In genomic region chr5:107360054-107360730, GRCm38 (mm10) we compare ENCODE assay signal across 8 mouse cellular contexts. TPM values are rescaled to one million over a fixed set of nuclear protein-coding genes. Genes with fewer than 3 reads are reported as not detected.
DNase-seq lines count a peak whose midpoint lies in the region; ATAC-seq and TF ChIP-seq lines count a peak whose summit lies in the region.

No protein-coding gene starts in this region.

- no peak for TF ChIP-seq CTCF in intestine, postnatal 0 days (IDR thresholded peaks at IDR 0.05; ENCODE audit: low read depth)

- H3K27me3 ChIP-seq in neural tube, embryonic 11.5 days (ENCODE audit: control insufficient read depth, insufficient read depth, low read length): no peaks in the 10 kb centered on the region
- no peaks in the 10 kb centered on the region for H3K27me3 ChIP-seq in intestine, postnatal 0 days (replicated peaks; ENCODE audit: control insufficient read depth, insufficient read depth, low read length)
- H3K27me3 ChIP-seq in myocyte (ENCODE audit: control insufficient read depth, insufficient read depth, insufficient read length): no peaks in the 10 kb centered on the region

- no peaks in the 10 kb centered on the region for H3K79me2 ChIP-seq in myocyte (ENCODE audit: control insufficient read depth, insufficient read depth)

- ATAC-seq in neural tube, embryonic 11.5 days (ENCODE audit: insufficient read depth, low FRiP score, low TSS enrichment): no peak
- no peak for ATAC-seq in intestine, postnatal 0 days

- H3K9me3 ChIP-seq in neural tube, embryonic 11.5 days (ENCODE audit: control insufficient read depth, low read length): no peaks in the 10 kb centered on the region
- H3K9me3 ChIP-seq in intestine, postnatal 0 days (ENCODE audit: control insufficient read depth): no peaks in the 10 kb centered on the region

- H3ac ChIP-seq in myocyte (ENCODE audit: control insufficient read depth, insufficient read length): peak overlapping the region; percentile 28

- TF ChIP-seq POLR2A in myocyte (IDR thresholded peaks at IDR 0.05; ENCODE audit: insufficient read length, low read depth): no peak

- no peaks in the 10 kb centered on the region for H3K36me3 ChIP-seq in neural tube, embryonic 11.5 days (ENCODE audit: control insufficient read depth, insufficient read depth, low read length)
- no peaks in the 10 kb centered on the region for H3K36me3 ChIP-seq in intestine, postnatal 0 days (ENCODE audit: control insufficient read depth, insufficient read depth)
- H3K36me3 ChIP-seq in myocyte (ENCODE audit: control insufficient read depth, insufficient read depth): no peaks in the 10 kb centered on the region

- 29% methylated on average over 9 of the region's 9 CpGs for WGBS in neural tube, embryonic 11.5 days
- WGBS in intestine, postnatal 0 days: 29% methylated on average over 9 of the region's 9 CpGs

- H3K9ac ChIP-seq in neural tube, embryonic 11.5 days (ENCODE audit: low read length): peak overlapping the region; percentile 54
- peak overlapping the region; percentile 56 for H3K9ac ChIP-seq in intestine, postnatal 0 days (ENCODE audit: low read depth, low read length)

- peak overlapping the region; percentile 48 for H3K4me2 ChIP-seq in neural tube, embryonic 11.5 days (ENCODE audit: low read depth)
- H3K4me2 ChIP-seq in intestine, postnatal 0 days (replicated peaks; ENCODE audit: low read depth): peak overlapping the region; percentile 73
- H3K4me2 ChIP-seq in myocyte (ENCODE audit: low read depth): peak overlapping the region; percentile 72

- no peaks in the 10 kb centered on the region for H3K4me1 ChIP-seq in neural tube, embryonic 11.5 days (ENCODE audit: control insufficient read depth, insufficient read depth, low read length)
- H3K4me1 ChIP-seq in intestine, postnatal 0 days (replicated peaks; ENCODE audit: control insufficient read depth, insufficient read depth, low read length): no peaks in the 10 kb centered on the region

- peak overlapping the region; percentile 59 for H3K4me3 ChIP-seq in neural tube, embryonic 11.5 days (ENCODE audit: low read depth, low read length)
- peak overlapping the region; percentile 68 for H3K4me3 ChIP-seq in intestine, postnatal 0 days (ENCODE audit: low read depth, low read length)
- peak overlapping the region; percentile 27 for H3K4me3 ChIP-seq in myocyte

- H3K27ac ChIP-seq in neural tube, embryonic 11.5 days (ENCODE audit: low read depth, low read length): peak overlapping the region; percentile 49; the same call in 1 of the 2 replicates
- H3K27ac ChIP-seq in intestine, postnatal 0 days (ENCODE audit: low read depth, low read length): peak overlapping the region; percentile 50; the same call in 1 of the 2 replicates

- DNase-seq in adrenal gland, postnatal 10 days: peak; percentile 8
- DNase-seq in adrenal gland, postnatal 25 days: no peak
- no peak for DNase-seq in neural tube, embryonic 11.5 days (ENCODE audit: low spot score)
- DNase-seq in neural tube, embryonic 10.5 days (ENCODE audit: extremely low spot score, low spot score): no peak
- DNase-seq in thymus, postnatal 10 days (ENCODE audit: low spot score in 2 of 2): no peak
- DNase-seq in spleen, postnatal 4 days (ENCODE audit: low spot score in 2 of 2): no peak

TF ChIP-seq in myocyte, 11 proteins besides CTCF, POLR2A, EP300 and RAD21:
- TF ChIP-seq REST (IDR thresholded peaks at IDR 0.05; ENCODE audit: insufficient read depth, insufficient read length): no peak
TF ChIP-seq in myocyte: peak in this region for 0.

RNA-seq across cellular contexts. Expression of gene Brdt, which starts 29.2 kb away (rescaled TPM):
- 1 to 10 TPM; 2.6 to 3.5 TPM for total RNA-seq in adrenal gland, postnatal 10 days (2021)
- total RNA-seq in adrenal gland, postnatal 25 days (2021): 3.3 and 3.5 TPM in 2 replicates
- 1.8 and 2.9 TPM in 2 replicates for polyA plus RNA-seq in neural tube, embryonic 11.5 days (2014; fragmentation: Nextera tagmentation; extraction: Ambion mirVana)
- polyA plus RNA-seq in intestine, postnatal 0 days (2015; fragmentation: Nextera tagmentation; extraction: Ambion mirVana): 0.78 and 1.2 TPM in 2 replicates
- polyA plus RNA-seq in myocyte (2012; fragmentation: generic; extraction: Trizol): 0.95 TPM

RNA-seq across cellular contexts. Expression of gene Ephx4, which starts 42.3 kb away (rescaled TPM):
- 1 to 10 TPM in 1 of 2 experiments, under 1 TPM in 1; 0.75 to 1.4 TPM for total RNA-seq in adrenal gland, postnatal 10 days (2021)
- 1.3 and 2.8 TPM in 2 replicates for total RNA-seq in adrenal gland, postnatal 25 days (2021)
- polyA plus RNA-seq in neural tube, embryonic 11.5 days (2014; fragmentation: Nextera tagmentation; extraction: Ambion mirVana): 1.4 and 1.7 TPM in 2 replicates
- polyA plus RNA-seq in intestine, postnatal 0 days (2015; fragmentation: Nextera tagmentation; extraction: Ambion mirVana): 0.58 and 0.70 TPM in 2 replicates
- polyA plus RNA-seq in myocyte (2012; fragmentation: generic; extraction: Trizol): not detected
